Mouse (Mus musculus) CD4-positive naive resting alpha-beta T cell, adult 57 days (primary cell): ENCODE measurements around the gene Rccd1. TPM values are rescaled to one million over a fixed set of nuclear protein-coding genes. Genes with fewer than 3 reads are reported as not detected.

Source experiments
- total RNA-seq: library from RNA; stranded (reverse); gene quantifications from one replicate; pipeline ENCODE4 v1.2.4, GENCODE M21; 2023

Gene Rccd1
- total RNA-seq: 26.3 TPM

GRCm38 (mm10) chr7:80324043-80324815, at the start of gene Rccd1:
Gene Rccd1 (minus strand): TSS chr7:80324454.

GRCm38 (mm10) chr7:80371041-80371751, 46.9 kb upstream of the Rccd1 start, which contains the start of gene Man2a2:
Gene Man2a2 (minus strand): TSS chr7:80371375.

GRCm38 (mm10) chr7:80342858-80343257, 18.6 kb upstream of the Rccd1 start, which contains the start of gene Hddc3:
Gene Hddc3 (plus strand): TSS chr7:80343104.

GRCm38 (mm10) chr7:80340793-80341192, 16.5 kb upstream of the Rccd1 start, which contains the start of gene Unc45a:
Gene Unc45a (minus strand): TSS chr7:80341005.

GRCm38 (mm10) chr7:80294062-80294763, 30.0 kb downstream of the Rccd1 start, which contains the start of gene Prc1:
Gene Prc1 (plus strand): TSS chr7:80294450.

GRCm38 (mm10) chr7:80268897-80269750, 55.1 kb downstream of the Rccd1 start, which contains the start of gene Vps33b:
Gene Vps33b (plus strand): TSS chr7:80269649.

GRCm38 (mm10) chr7:80260625-80261371, 63.5 kb downstream of the Rccd1 start, which contains the start of gene Ngrn:
Gene Ngrn (plus strand): TSS chr7:80261215.

GRCm38 (mm10) chr7:80246148-80246721, 78.0 kb downstream of the Rccd1 start, which contains the start of gene Ttll13:
Gene Ttll13 (plus strand): TSS chr7:80246376.

Other genes starting within 250 kb of the Rccd1 start
- gene Idh2, start 209.1 kb downstream of the Rccd1 start, total RNA-seq: 39.0 TPM
- gene Sema4b, start 137.6 kb downstream of the Rccd1 start, total RNA-seq: 49.6 TPM
- gene Cib1, start 91.6 kb downstream of the Rccd1 start, total RNA-seq: 38.5 TPM
- gene Gdpgp1, start 91.6 kb downstream of the Rccd1 start, total RNA-seq: 5.6 TPM
- gene Ttll13, start 78.1 kb downstream of the Rccd1 start, total RNA-seq: 0.92 TPM
- 20.0 TPM for gene Ngrn, start 63.2 kb downstream of the Rccd1 start, total RNA-seq
- 34.5 TPM for gene Vps33b, start 54.8 kb downstream of the Rccd1 start, total RNA-seq
- 4.0 TPM for gene Prc1, start 30.0 kb downstream of the Rccd1 start, total RNA-seq
- gene Unc45a, start 16.6 kb upstream of the Rccd1 start, total RNA-seq: 162 TPM
- 12.5 TPM for gene Hddc3, start 18.6 kb upstream of the Rccd1 start, total RNA-seq
- 110 TPM for gene Man2a2, start 46.9 kb upstream of the Rccd1 start, total RNA-seq
- 12.8 TPM for gene Fes, start 63.5 kb upstream of the Rccd1 start, total RNA-seq
- gene Furin, start 81.0 kb upstream of the Rccd1 start, total RNA-seq: 73.6 TPM
- gene Blm, start 210.7 kb upstream of the Rccd1 start, total RNA-seq: 12.0 TPM